Mouse (Mus musculus) kidney, adult 8-10 months (tissue): ENCODE measurements around the gene Sema3b.

Source experiments
- DNase-seq, 2 experiments: peaks; one replicate each; pipeline ENCODE4 v3.0.0; 2022

The Sema3b gene

GRCm38 (mm10) chr9:107632478-107632877 lies 23.4 kb upstream of the Sema3b start:
- no peak for DNase-seq

DNA sequence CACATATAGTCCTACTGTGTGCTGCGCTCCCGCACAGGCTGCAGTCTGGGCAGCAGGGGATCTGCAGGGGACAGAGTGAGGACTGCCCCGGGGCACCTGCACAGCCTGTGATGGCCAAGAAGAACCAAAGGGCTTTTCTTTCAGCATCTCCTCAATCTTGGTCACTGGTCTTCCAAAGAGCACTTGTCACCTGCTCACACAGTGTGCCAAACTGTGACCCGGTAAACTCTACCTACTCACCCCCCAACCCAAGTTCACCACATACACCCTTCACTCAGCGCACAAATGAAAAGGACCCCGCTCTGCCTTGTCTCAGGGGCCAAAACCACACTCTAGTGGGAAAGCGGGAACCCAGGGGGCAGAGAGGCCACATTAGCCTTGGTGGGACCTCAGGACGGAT lies 22.8 kb upstream of the Sema3b start:
- DNase-seq = no peak

- no peak for DNase-seq
Measured at GRCm38 (mm10) chr9:107631311-107631826, 22.3 kb upstream of the Sema3b start.

GRCm38 (mm10) chr9:107630576-107630975 lies 21.5 kb upstream of the Sema3b start:
- DNase-seq = no peak

DNA sequence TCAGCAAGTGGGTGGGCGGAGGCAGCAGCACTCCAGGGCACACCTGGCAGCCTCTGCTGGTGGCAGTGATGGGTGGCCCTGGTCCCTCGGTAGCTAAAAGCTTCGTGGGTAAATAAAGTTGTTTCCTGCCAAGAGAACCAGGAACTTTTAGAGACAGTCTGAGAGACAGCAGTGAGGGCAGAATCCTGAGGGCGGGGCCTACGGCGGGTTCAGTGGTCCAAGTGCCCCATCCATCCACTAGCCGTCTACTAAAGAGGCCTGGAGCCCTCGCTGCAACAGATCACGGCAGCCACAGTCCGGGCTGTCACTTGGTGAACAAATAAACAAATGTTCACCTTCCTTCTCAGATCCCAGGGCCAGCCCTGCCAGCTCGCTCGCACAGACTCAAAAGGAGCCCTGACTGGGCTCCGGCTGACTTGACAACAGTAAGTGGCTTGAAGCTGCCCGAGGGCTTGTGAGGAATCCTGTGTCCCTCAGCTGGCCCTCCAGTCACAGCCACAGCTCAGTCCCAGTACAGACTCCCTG lies 20.9 kb upstream of the Sema3b start:
- no peak for DNase-seq

- no peak for DNase-seq
Measured at GRCm38 (mm10) chr9:107629411-107629730, 20.3 kb upstream of the Sema3b start.

DNA sequence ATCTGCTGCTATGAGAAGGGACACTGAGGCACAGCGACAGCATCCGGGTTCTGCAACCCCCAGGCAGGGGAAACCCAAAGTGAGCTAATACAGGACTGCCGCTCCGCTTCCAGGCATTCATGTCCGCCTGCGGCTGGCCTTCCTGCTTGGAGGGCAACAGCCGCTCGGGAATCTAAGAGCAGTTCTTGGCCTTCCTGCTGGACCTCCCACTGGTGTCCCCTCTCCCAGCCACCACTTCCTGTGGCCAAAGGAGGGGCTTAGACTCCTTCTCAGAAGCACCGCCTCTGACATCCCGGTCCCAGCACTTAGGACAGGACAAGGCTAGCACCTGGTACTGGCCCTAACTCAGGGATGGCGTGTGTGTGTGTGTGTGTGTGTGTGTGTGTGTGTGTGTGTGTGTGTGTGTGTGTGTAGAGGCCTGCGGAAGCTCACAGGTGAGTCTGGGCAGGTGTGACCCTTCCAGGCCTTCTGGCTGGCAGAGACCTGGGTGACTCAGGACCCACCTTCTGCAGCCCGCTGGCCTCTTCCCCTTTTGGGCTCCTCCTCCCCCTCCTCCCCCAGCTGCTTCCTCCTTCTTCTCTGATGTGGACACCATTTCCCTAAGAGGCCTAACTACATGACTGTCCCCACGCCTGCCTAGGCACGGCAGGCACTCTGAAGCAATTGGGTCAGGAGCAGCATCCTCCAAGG lies 19.8 kb upstream of the Sema3b start:
- DNase-seq = peak; percentile 63 to 69

GRCm38 (mm10) chr9:107627387-107628255 lies 18.6 kb upstream of the Sema3b start:
- no peak for DNase-seq

- DNase-seq = peak; percentile 70 to 82
Measured at GRCm38 (mm10) chr9:107626844-107627277, 17.8 kb upstream of the Sema3b start.

DNA sequence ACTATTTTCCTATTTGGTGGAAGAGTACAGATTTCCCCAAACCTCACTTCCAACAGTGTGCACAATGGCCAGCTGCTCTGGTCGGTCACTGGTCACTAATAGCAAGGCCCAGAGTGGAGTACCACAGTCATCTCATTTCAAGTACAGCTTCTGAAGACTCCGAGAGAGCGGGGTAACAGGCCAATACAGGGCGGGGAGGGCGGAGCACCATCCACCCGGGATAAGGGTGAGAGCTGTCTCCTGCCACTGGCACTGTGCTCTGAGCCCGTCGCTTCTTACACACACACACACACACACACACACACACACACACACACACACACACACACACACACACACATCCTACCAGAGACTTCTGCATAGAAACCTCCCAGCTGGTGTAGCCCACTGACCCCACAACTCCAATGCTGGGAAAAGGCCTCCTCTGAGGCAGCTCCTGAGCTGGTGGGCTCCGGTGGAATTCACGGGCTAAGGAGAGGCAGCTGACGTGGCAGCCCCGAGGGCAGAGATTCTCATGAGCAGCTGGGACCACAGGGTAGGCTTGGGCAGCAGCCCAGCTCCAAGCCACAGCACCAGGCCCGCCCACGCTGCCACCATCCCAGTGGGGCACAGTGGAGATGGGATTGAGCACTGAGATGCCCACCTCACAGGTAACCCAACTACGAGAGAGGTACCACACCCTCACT lies 17.3 kb upstream of the Sema3b start:
- no peak for DNase-seq

GRCm38 (mm10) chr9:107625351-107626128 lies 16.5 kb upstream of the Sema3b start:
- DNase-seq = no peak

GRCm38 (mm10) chr9:107624951-107625350 lies 15.9 kb upstream of the Sema3b start:
- DNase-seq = no peak

DNA sequence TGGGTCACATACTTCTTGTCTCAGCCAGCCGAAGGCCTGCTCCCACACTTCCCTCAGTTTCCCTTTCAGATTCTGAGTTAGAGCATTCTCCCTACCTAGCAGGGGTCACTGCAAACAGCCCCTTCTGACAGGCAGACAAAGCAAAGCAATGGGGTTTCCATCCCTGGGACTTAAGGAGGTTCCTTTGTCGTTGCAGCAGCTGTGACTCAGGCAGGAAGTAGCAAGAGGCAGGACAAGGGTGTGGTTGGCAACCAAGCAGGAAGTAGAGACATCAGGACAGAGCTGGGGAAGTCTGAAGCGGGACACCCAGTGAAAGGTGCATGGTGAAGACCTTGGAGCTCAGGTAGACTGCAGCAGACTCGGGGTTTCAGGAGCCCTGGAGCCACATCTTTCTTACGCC lies 15.5 kb upstream of the Sema3b start:
- no peak for DNase-seq

- no peak for DNase-seq
Measured at GRCm38 (mm10) chr9:107620954-107621353, 11.9 kb upstream of the Sema3b start.

DNA sequence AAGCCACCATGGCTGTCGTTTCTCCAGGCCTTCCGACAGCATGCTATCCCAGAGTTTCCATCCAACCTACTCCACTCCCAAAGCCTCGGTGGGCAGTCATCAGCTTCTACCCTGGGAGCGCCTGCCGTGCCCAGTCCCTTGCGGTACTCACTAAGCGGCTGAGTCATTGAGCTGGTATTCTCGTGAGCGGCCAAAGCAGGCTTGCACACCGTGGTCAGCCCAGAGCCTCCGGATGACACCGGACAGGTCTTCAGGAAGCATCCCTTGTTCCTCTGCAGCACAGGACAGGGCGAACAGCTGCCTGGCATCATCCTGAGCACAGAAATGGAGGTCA lies 10.5 kb upstream of the Sema3b start:
- no peak for DNase-seq

- peak; percentile 88 to 89 for DNase-seq
Measured at GRCm38 (mm10) chr9:107618778-107619545, 9.9 kb upstream of the Sema3b start.

DNA sequence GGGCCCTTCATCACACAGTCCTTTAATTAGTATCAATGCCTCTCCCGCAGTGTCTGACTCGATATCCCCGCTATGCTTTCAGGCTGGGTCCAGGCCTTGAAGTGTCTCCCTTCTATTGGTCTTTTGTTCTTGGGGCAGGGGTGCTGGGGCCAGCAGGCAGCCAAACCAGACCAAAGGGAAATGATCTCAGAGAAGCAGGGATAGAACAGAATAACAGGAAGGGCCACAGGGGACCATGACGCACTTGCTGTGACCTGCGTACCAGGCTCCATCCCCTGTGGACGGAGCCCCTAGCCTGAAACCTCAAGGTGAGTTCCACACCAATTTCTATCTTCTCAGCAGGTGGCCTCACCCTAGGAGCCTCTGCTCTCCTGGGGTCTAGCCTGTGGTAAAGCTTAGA lies 9.1 kb upstream of the Sema3b start:
- DNase-seq = no peak

GRCm38 (mm10) chr9:107617461-107617860 lies 8.4 kb upstream of the Sema3b start:
- no peak for DNase-seq

DNA sequence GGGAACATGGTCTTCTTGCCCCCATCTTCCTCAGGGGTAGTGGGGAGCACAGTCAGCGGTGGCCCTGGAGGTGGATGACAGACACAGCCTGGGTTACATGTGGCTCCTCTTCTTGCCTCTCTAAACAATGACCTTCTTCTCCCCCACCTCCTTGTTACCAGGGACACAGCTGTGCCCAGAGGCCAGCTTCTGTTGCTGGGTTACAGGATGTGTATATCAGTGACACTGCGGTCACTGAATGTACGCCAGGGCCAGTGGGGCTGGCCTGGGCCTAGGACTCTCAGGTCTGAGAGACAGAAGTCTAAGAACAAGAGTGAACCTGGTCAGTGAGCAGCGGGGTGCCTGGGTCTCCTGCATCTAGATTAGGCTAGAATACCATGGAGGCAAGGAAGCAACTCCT lies 6.0 kb upstream of the Sema3b start:
- no peak for DNase-seq

DNA sequence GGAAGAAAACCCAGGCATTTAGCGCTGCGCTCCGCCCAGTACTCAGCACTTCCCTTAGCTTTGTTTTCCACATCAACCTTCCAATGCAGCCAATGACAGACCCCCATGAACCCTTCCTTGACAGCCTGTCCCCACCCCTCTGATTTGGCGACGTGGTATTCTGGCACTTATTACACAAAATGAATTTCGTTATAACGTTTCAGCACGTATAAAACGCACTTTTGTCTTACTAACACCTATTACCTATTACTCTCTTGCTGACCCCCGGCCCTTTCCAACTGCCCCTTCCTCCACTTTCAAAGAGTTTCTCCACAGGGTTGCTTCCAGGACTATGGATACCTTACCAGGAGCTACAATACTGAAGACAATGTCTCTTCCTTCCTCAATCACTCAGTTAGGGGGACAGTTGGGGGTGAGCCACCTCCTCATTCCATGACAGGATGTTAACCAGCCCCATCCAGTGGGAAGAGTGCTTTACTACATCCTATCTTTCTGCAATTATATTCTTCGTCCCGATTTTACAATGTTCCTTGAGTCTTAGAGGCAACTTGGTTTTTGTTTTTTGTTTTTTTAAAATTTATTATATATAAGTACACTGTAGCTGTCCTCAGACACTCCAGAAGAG lies 4.0 kb upstream of the Sema3b start:
- no peak for DNase-seq
